ENCODE assay signal across 13 mouse cellular contexts in the genomic region with DNA sequence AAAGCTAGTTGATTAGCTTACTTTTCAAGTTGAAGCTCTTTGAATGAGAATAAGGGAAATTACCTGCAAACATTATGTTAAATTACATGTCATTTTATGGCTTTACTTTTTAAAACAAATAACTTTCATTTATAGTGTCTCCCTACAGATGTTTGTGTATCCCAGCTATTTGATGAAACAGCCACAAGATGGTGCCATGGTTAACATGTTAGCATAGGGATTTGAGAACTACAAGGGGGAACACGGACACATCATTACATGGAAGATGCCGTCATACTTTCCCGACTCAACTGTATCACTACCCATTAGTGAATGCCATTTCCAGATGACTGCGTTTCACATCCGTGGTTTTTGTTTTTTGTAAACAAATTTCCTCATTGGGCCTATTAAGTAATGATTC. TPM values are rescaled to one million over a fixed set of nuclear protein-coding genes. Genes with fewer than 3 reads are reported as not detected.
DNase-seq lines count a peak whose midpoint lies in the region; ATAC-seq lines count a peak whose summit lies in the region.
"Had no signal": no experiment of that assay in that cellular context is flagged by ENCODE, and none has a peak within 500 bp of the region (broad histone marks: within the 10 kb centered on the region; RNA-seq: fewer than 3 reads in every experiment).

No protein-coding gene starts in this region.

- H3K27ac ChIP-seq in forebrain, embryonic 12.5 days, result no peak overlapping the region
- H3K27ac ChIP-seq: forebrain, embryonic 13.5 days; liver, embryonic 15.5 days; stomach, embryonic 15.5 days had no signal

- no peak overlapping the region for H3K4me2 ChIP-seq in forebrain, embryonic 12.5 days
- H3K4me2 ChIP-seq: forebrain, embryonic 13.5 days; liver, embryonic 15.5 days; stomach, embryonic 15.5 days had no signal

- peak; percentile 46 for DNase-seq in CD4-positive, CD25-positive, alpha-beta regulatory T cell, adult 2 months (ENCODE audit: low read depth, low spot score)
- DNase-seq in heart, postnatal 4 days, result peak; percentile 12
- no peak for DNase-seq in heart, postnatal 36 days
- DNase-seq in thymus, postnatal 14 days, result peak; percentile 5
- no peak for DNase-seq in thymus, postnatal 36 days
- no peak for DNase-seq in spleen, adult 12 weeks (ENCODE audit: low spot score)

- ATAC-seq in CD4-positive, CD25-positive, alpha-beta regulatory T cell, adult 4 months, result no peak
- no peak for ATAC-seq in forebrain, embryonic 12.5 days (ENCODE audit: low FRiP score)
- ATAC-seq: forebrain, embryonic 13.5 days had no signal

- H3K4me3 ChIP-seq in forebrain, embryonic 12.5 days (replicated peaks), result no peak overlapping the region
- H3K4me3 ChIP-seq: forebrain, embryonic 13.5 days; liver, embryonic 15.5 days; stomach, embryonic 15.5 days had no signal

- no peak overlapping the region for H3K9ac ChIP-seq in forebrain, embryonic 12.5 days
- H3K9ac ChIP-seq: forebrain, embryonic 13.5 days; liver, embryonic 15.5 days; stomach, embryonic 15.5 days had no signal

- no peaks in the 10 kb centered on the region for H3K36me3 ChIP-seq in forebrain, embryonic 12.5 days (replicated peaks)
- H3K36me3 ChIP-seq: liver, embryonic 15.5 days; stomach, embryonic 15.5 days had no signal

- no peaks in the 10 kb centered on the region for H3K27me3 ChIP-seq in forebrain, embryonic 12.5 days
- H3K27me3 ChIP-seq: forebrain, embryonic 13.5 days; liver, embryonic 15.5 days; stomach, embryonic 15.5 days had no signal

- WGBS in forebrain, embryonic 12.5 days, result 81% methylated on average over 5 of the region's 5 CpGs

- no peaks in the 10 kb centered on the region for H3K4me1 ChIP-seq in forebrain, embryonic 12.5 days
- H3K4me1 ChIP-seq: forebrain, embryonic 13.5 days; liver, embryonic 15.5 days; stomach, embryonic 15.5 days had no signal

- intact Hi-C loops in heart, postnatal 36 days (cut with DNase I), result loop anchor here (1.0 to 10.0 kb wide), 4 partner anchors 80 to 448 kb away; no protein-coding TSS in a partner anchor

- no peaks in the 10 kb centered on the region for H3K9me3 ChIP-seq in forebrain, embryonic 12.5 days
- H3K9me3 ChIP-seq: forebrain, embryonic 13.5 days; liver, embryonic 15.5 days; stomach, embryonic 15.5 days had no signal

RNA-seq across cellular contexts. Expression of gene 4930522H14Rik, which starts 45.8 kb away (rescaled TPM):
- polyA plus RNA-seq in CD4-positive, CD25-positive, alpha-beta regulatory T cell, adult 4 months (2017; shearing (Covaris generic)), result not detected
- not detected for total RNA-seq in heart, postnatal 4 days (2021)
- total RNA-seq in heart, postnatal 36 days (2021), result not detected
- polyA plus RNA-seq in forebrain, embryonic 12.5 days (2016; fragmentation: Nextera tagmentation; extraction: Ambion mirVana), result not detected in 2 replicates
- polyA plus RNA-seq: forebrain, embryonic 13.5 days; intestine, embryonic 14.5 days; liver, embryonic 15.5 days; neural tube, embryonic 14.5 days; stomach, embryonic 15.5 days had no signal

Comparison
In these comparisons a context has a peak if more than half of its experiments do, and no peak if none do; other contexts are left out.
1. DNase-seq: peak in CD4-positive, CD25-positive, alpha-beta regulatory T cell, adult 2 months (single experiment), heart, postnatal 4 days (single experiment) and thymus, postnatal 14 days (single experiment); none in heart, postnatal 36 days (0 of 2), thymus, postnatal 36 days (0 of 2) and spleen, adult 12 weeks (single experiment).